Comparison of ENCODE assay signal across 8 mouse cellular contexts in the genomic region with DNA sequence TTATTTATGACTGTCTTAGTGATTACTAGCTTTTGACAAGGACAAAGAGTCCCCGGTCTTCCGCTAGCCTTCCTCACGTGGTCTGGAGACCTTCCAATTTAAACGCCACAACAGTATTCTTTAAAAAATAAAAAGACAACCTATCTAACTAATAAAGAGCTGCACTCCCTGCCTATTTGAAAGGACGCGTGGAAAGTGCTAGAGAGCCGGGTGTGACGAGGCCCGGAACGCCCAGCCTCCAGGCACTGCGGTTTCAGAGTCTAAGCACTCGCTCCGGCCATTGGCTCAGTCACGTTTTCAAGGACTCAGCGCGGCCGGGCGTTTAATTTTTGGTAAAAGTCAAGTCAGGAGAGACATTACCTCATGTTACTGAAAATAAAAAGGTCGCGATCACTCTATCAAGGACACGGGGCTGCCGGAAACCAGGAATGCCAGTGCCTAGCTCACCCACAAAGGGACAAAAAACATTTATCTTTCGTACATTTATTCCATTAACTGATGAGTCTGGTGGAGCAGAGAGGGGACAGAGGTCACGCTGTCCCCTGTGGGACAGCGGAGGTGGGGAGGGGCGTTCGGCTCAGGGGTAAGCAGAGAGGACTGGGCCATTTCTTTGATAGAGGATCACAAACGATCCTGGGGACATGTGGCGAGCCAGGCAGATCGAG. TPM values are rescaled to one million over a fixed set of nuclear protein-coding genes. Genes with fewer than 3 reads are reported as not detected.
DNase-seq lines count a peak whose midpoint lies in the region; ATAC-seq and TF ChIP-seq lines count a peak whose summit lies in the region.

No protein-coding gene starts in this region.

- H3K4me1 ChIP-seq in bone marrow macrophage, adult 2 months (ENCODE audit: control insufficient read depth, insufficient read depth, low read length), result peaks cover 22% of the 10 kb centered on the region
- peaks cover 35% of the 10 kb centered on the region for H3K4me1 ChIP-seq in heart, embryonic 12.5 days (replicated peaks)
- peaks cover 33% of the 10 kb centered on the region for H3K4me1 ChIP-seq in kidney, embryonic 16.5 days (ENCODE audit: insufficient read depth, low read length)
- H3K4me1 ChIP-seq in liver, embryonic 15.5 days (replicated peaks), result peaks cover 28% of the 10 kb centered on the region
- peaks cover 13% of the 10 kb centered on the region; the same call in 1 of the 2 replicates for H3K4me1 ChIP-seq in stomach, embryonic 15.5 days

- H3K4me3 ChIP-seq in bone marrow macrophage, adult 2 months (ENCODE audit: insufficient read depth, low read length), result peak overlapping the region; percentile 77
- peak overlapping the region; percentile 94 for H3K4me3 ChIP-seq in heart, embryonic 12.5 days
- peak overlapping the region; percentile 98 for H3K4me3 ChIP-seq in kidney, embryonic 16.5 days (ENCODE audit: low read length)
- peak overlapping the region; percentile 91 for H3K4me3 ChIP-seq in liver, embryonic 15.5 days (replicated peaks)
- peak overlapping the region; percentile 95 for H3K4me3 ChIP-seq in stomach, embryonic 15.5 days (replicated peaks)

- peak overlapping the region; percentile 67 for H3K4me2 ChIP-seq in heart, embryonic 12.5 days
- H3K4me2 ChIP-seq in kidney, embryonic 16.5 days (replicated peaks; ENCODE audit: low read depth, low read length), result peak overlapping the region; percentile 79
- H3K4me2 ChIP-seq in liver, embryonic 15.5 days, result peak overlapping the region; percentile 81
- peak overlapping the region; percentile 70 for H3K4me2 ChIP-seq in stomach, embryonic 15.5 days

- peak; percentile 65 for ATAC-seq in erythroblast, adult 5-6 weeks (replicated peaks; ENCODE audit: low FRiP score, poor library complexity, severe bottlenecking)
- no peak; the same call in 1 of the 2 replicates for ATAC-seq in heart, embryonic 12.5 days (ENCODE audit: insufficient number of reproducible peaks, low FRiP score)
- ATAC-seq in kidney, embryonic 16.5 days (ENCODE audit: low FRiP score, low TSS enrichment), result peak; percentile 44
- ATAC-seq in liver, embryonic 15.5 days (ENCODE audit: insufficient read depth), result peak; percentile 7; the same call in 1 of the 2 replicates
- peak; percentile 0; the same call in 1 of the 2 replicates for ATAC-seq in stomach, embryonic 15.5 days (ENCODE audit: insufficient read depth, low FRiP score, low read depth)

- H3K36me3 ChIP-seq in heart, embryonic 12.5 days, result peaks cover 23% of the 10 kb centered on the region
- peaks cover 27% of the 10 kb centered on the region for H3K36me3 ChIP-seq in kidney, embryonic 16.5 days (ENCODE audit: insufficient read depth, low read length)
- peaks cover 30% of the 10 kb centered on the region for H3K36me3 ChIP-seq in liver, embryonic 15.5 days (replicated peaks)
- H3K36me3 ChIP-seq in stomach, embryonic 15.5 days, result peaks cover 3% of the 10 kb centered on the region; the same call in 1 of the 2 replicates

- no peak for TF ChIP-seq CTCF in bone marrow macrophage, adult 2 months (IDR thresholded peaks at IDR 0.05; ENCODE audit: low read depth, low read length)

- no peaks in the 10 kb centered on the region for H3K9me3 ChIP-seq in heart, embryonic 12.5 days (replicated peaks)
- H3K9me3 ChIP-seq in kidney, embryonic 16.5 days (ENCODE audit: low read length), result no peaks in the 10 kb centered on the region
- H3K9me3 ChIP-seq in liver, embryonic 15.5 days (replicated peaks), result no peaks in the 10 kb centered on the region
- H3K9me3 ChIP-seq in stomach, embryonic 15.5 days, result no peaks in the 10 kb centered on the region

- no peak for TF ChIP-seq POLR2A in bone marrow macrophage, adult 2 months (IDR thresholded peaks at IDR 0.05; ENCODE audit: borderline replicate concordance, low read depth, low read length)

- H3K27ac ChIP-seq in bone marrow macrophage, adult 2 months (ENCODE audit: insufficient read depth, low read depth, low read length), result peak overlapping the region; percentile 99
- peak overlapping the region; percentile 97 for H3K27ac ChIP-seq in heart, embryonic 12.5 days (ENCODE audit: poor library complexity, severe bottlenecking)
- peak overlapping the region; percentile 100 for H3K27ac ChIP-seq in kidney, embryonic 16.5 days (ENCODE audit: low read length)
- peak overlapping the region; percentile 95 for H3K27ac ChIP-seq in liver, embryonic 15.5 days (replicated peaks)
- H3K27ac ChIP-seq in stomach, embryonic 15.5 days, result peak overlapping the region; percentile 96

- DNase-seq in B cell, adult 2 months, result peak; percentile 72 to 74
- DNase-seq in neural tube, embryonic 10.5 days (ENCODE audit: extremely low spot score, low spot score), result peak; percentile 80

- peak overlapping the region; percentile 73 for H3K9ac ChIP-seq in heart, embryonic 12.5 days
- H3K9ac ChIP-seq in kidney, embryonic 16.5 days (replicated peaks; ENCODE audit: low read length), result peak overlapping the region; percentile 92
- H3K9ac ChIP-seq in liver, embryonic 15.5 days, result peak overlapping the region; percentile 95
- H3K9ac ChIP-seq in stomach, embryonic 15.5 days, result peak overlapping the region; percentile 63

- WGBS in heart, embryonic 12.5 days, result 1% methylated on average over 30 of the region's 30 CpGs
- under 1% methylated on average over 30 of the region's 30 CpGs for WGBS in kidney, embryonic 16.5 days
- under 1% methylated on average over 30 of the region's 30 CpGs for WGBS in liver, embryonic 15.5 days (ENCODE audit: insufficient replicate concordance)
- under 1% methylated on average over 30 of the region's 30 CpGs for WGBS in stomach, embryonic 15.5 days

- no peaks in the 10 kb centered on the region for H3K27me3 ChIP-seq in heart, embryonic 12.5 days (replicated peaks)
- H3K27me3 ChIP-seq in kidney, embryonic 16.5 days (ENCODE audit: insufficient read depth, low read length), result no peaks in the 10 kb centered on the region
- H3K27me3 ChIP-seq in liver, embryonic 15.5 days, result no peaks in the 10 kb centered on the region
- H3K27me3 ChIP-seq in stomach, embryonic 15.5 days (replicated peaks), result no peaks in the 10 kb centered on the region

RNA-seq across cellular contexts. Expression of a gene that starts 0.8 kb away (rescaled TPM):
- 1,438 and 1,604 TPM in 2 replicates for polyA plus RNA-seq in bone marrow macrophage, adult 2 months (2012; ENCODE audit: insufficient read depth, insufficient read length, missing spikeins)
- 767 and 958 TPM in 2 replicates for total RNA-seq in erythroblast, adult 5-6 weeks (2015; ENCODE audit: low replicate concordance)
- total RNA-seq in erythroblast, adult 5-6 weeks (2017; ENCODE audit: low replicate concordance), result 825 and 1,090 TPM in 2 replicates
- polyA plus RNA-seq in heart, embryonic 12.5 days (2016; fragmentation: Nextera tagmentation; extraction: Ambion mirVana), result 2,193 and 2,206 TPM in 2 replicates
- polyA plus RNA-seq in kidney, embryonic 16.5 days (2015; fragmentation: Nextera tagmentation; extraction: Ambion mirVana), result 2,859 and 3,187 TPM in 2 replicates
- 1,128 and 1,129 TPM in 2 replicates for polyA plus RNA-seq in liver, embryonic 15.5 days (2015; fragmentation: Nextera tagmentation; extraction: Ambion mirVana)
- 2,024 and 2,425 TPM in 2 replicates for polyA plus RNA-seq in stomach, embryonic 15.5 days (2015; fragmentation: Nextera tagmentation; extraction: Ambion mirVana)
